Mouse (Mus musculus): ENCODE data around the gene Acaa1b. TPM values are rescaled to one million over a fixed set of nuclear protein-coding genes. Genes with fewer than 3 reads are reported as not detected.

Gene Acaa1b
- polyA plus RNA-seq (2016; fragmentation: Nextera tagmentation; extraction: Ambion mirVana) = 1.3 and 1.5 TPM in 2 replicates

DNA sequence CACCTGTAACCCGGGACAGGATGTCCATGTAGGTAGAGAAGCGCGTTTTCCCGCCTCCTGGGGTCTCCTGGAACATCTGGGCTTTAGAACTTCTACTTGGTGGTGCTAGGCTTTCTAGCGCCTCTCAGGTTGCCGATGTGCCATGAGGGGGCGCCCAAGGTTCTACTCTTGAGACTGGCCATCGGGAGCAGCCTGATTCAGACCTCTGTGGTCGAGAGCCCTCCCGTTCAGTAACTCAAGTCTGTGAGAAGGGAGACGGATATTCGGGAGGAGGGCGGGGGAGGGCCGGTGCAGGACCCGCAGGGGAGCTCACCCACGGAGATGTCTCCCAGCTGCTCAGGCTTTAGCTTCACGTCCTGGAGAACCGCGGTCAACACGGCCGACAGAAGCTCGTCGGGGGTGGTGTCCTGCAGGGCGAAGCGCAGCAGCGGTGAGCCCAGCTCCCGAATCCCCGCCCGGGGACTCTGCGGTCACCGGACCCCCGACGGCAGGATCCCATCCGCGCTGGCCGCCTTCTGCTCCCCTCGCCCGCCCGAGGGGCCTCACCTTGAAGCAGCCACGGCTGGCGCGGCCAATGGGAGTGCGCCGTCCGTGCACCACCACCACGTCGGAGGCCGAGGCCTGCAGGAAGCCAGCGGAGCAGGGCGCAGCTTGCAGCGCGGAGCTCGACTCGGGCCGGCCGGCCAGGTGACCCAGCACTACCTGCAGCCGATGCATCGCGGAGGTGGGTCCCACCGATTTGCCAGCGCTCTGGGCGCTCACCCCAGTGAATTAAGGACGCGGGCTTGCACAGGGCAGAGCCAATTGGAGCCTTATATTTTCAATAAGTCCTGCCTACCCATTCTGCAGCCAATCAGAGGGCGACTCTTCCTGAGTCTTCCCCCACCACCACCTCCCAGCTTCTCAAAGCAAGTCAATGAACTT, at the start of gene Acaa1b:
Acaa1b (minus strand) TSS at position 816 of the 924 bp plus-strand sequence.
- Histone ChIP-seq H3K36me3 (no peaks in the 10 kb centered on the region), H3K4me1 (replicated peaks) (peaks cover 9% of the 10 kb centered on the region; the same call in 1 of the 2 replicates), H3K4me3 (peak within 1 kb of the TSS; percentile 62), H3K27ac (peak within 1 kb of the TSS; percentile 62), H3K27me3 (ENCODE audit: insufficient read depth, poor library complexity, severe bottlenecking) (peaks cover 32% of the 10 kb centered on the region), H3K9me3 (no peaks in the 10 kb centered on the region)
- DNase-seq (ENCODE audit: low spot score) = peak; percentile 84
- 1% methylated on average over 65 of the region's 65 CpGs for WGBS

DNA sequence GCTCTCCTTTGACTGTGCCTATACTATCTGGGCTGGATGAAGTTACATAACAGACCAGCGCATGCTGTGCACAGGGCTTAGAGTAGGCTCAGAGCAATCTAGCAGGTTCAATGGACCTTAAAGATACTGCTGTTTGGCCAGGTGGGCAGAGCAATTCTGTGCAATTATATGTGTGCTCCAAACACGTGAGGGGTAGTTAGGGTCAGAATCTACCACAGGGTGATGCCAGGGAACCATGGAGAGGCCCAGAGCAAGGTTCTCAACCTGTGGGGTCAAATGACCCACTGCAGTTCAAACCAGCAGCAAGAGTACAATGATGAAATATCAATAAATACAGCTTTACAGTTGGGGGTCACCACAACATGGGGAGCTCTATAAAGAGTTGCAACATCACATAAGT, 49.8 kb upstream of the Acaa1b start:
- no peaks in the 10 kb centered on the region for H3K36me3 ChIP-seq
- no peak for DNase-seq (ENCODE audit: low spot score)
- H3K4me1 ChIP-seq (replicated peaks) = no peaks in the 10 kb centered on the region
- H3K27me3 ChIP-seq (ENCODE audit: insufficient read depth, poor library complexity, severe bottlenecking) = no peaks in the 10 kb centered on the region
- WGBS = 86% methylated on average over 2 of the region's 2 CpGs
- no peak overlapping the region for H3K27ac ChIP-seq
- no peak overlapping the region for H3K4me3 ChIP-seq
- peaks cover 16% of the 10 kb centered on the region for H3K9me3 ChIP-seq

DNA sequence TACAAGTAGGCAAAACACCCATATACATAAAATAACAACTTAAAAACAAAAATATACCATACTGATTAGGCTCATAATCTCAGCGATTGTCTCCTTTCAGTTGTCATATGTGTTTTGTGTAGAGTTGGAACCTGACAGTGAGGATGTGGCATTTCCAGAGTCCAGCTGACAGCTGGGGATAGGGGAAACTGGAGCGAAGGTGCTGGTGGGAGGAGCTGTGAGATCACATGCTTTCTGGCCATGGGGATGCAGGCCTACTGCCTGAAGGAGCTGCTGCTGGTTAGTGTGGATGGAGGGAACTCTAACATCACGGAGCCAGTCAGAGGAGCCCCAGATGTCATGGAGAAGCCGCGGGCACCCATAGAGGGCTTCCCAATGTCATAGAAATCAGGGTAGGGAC, 48.9 kb upstream of the Acaa1b start:
- H3K9me3 ChIP-seq = peaks cover 16% of the 10 kb centered on the region
- 92% methylated on average over 5 of the region's 5 CpGs for WGBS
- no peaks in the 10 kb centered on the region for H3K36me3 ChIP-seq
- DNase-seq (ENCODE audit: low spot score) = no peak
- H3K27ac ChIP-seq = no peak overlapping the region
- no peak overlapping the region for H3K4me3 ChIP-seq
- no peaks in the 10 kb centered on the region for H3K4me1 ChIP-seq (replicated peaks)
- H3K27me3 ChIP-seq (ENCODE audit: insufficient read depth, poor library complexity, severe bottlenecking) = no peaks in the 10 kb centered on the region

DNA sequence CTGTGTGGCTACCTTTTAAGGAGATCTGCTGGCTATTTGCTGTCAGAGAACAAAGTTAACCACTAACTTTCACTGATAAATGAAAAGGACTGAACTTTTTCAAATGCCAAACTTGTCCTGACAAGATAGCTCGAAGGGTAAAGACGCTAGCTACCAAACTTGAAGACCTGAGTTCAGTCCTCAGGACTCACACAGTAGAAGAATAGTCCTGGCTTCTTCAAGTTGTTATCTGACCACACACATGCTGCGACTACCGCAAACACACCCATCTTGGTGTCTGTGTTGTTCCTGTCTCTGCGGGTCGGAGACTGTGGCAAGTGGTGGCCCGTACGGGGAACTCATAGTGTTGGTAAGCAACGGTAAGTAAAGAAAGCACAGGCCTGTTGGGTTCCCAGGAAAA, 46.7 kb upstream of the Acaa1b start:
- Histone ChIP-seq H3K36me3 (no peaks in the 10 kb centered on the region), H3K4me3 (no peak overlapping the region), H3K4me1 (replicated peaks) (no peaks in the 10 kb centered on the region), H3K9me3 (peaks cover 16% of the 10 kb centered on the region), H3K27ac (no peak overlapping the region), H3K27me3 (ENCODE audit: insufficient read depth, poor library complexity, severe bottlenecking) (no peaks in the 10 kb centered on the region)
- DNase-seq (ENCODE audit: low spot score) = no peak
- WGBS = 97% methylated on average over 9 of the region's 9 CpGs

DNA sequence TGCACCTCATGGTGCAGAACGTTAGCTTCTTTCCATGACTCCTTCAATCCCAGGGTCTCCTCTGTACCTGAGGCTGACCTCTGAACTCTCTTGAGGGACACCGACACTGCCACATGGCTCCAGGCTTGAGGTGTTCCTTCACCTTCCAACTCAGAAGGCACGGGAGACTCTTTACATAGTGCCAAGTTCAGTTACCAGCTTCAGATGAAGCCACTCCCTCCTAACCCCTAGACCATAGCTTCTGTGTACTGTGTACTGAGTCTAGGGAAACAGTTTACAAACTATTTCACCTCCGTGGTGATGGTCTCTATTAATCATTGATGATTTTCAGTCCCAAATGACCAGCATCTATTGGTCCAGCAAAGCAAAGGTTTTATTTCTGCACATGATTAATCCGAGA, 44.8 kb upstream of the Acaa1b start:
- no peaks in the 10 kb centered on the region for H3K4me1 ChIP-seq (replicated peaks)

DNA sequence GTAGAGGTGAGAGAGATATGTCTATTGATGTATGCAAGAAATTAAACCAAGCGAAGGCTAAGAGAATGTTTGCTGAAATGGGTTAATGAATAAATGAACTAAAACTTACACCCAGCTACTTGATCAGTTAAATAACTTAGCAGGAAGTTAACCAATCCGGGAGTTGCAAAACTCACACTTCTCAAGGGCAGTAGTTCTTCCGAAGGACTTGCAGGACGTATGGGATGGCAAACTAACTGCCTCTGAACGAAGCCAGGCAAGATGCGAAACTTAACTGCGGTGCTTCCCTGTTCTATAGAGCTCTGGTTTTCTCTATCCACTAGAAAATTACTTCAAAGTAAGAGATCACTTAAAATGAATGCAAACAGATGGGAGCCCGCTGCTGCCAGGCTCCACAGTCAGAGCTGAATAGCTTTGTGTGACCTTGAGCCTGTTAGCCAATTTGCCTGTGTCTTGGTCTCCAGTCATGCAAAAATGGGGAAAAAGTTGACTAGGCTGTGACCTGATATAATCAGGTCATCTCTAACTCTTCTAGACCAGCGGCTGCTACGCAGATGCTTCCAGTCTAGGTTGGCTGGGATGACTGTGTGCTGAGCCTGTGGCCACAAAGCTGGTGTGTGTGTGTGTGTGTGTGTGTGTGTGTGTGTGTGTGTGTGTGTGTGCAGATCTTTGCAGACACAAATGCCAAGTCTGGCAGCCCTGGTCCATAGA, 42.4 kb upstream of the Acaa1b start:
- 89% methylated on average over 10 of the region's 10 CpGs for WGBS
- Histone ChIP-seq H3K4me1 (replicated peaks) (no peaks in the 10 kb centered on the region), H3K9me3 (peaks cover 8% of the 10 kb centered on the region; the same call in 1 of the 2 replicates), H3K27ac (no peak overlapping the region), H3K27me3 (ENCODE audit: insufficient read depth, poor library complexity, severe bottlenecking) (no peaks in the 10 kb centered on the region), H3K36me3 (no peaks in the 10 kb centered on the region), H3K4me3 (no peak overlapping the region)
- DNase-seq (ENCODE audit: low spot score) = no peak

More for the DNA sequence above, 44.8 kb upstream of the Acaa1b start:
- Histone ChIP-seq H3K4me3 (no peak overlapping the region), H3K36me3 (no peaks in the 10 kb centered on the region), H3K27me3 (ENCODE audit: insufficient read depth, poor library complexity, severe bottlenecking) (no peaks in the 10 kb centered on the region), H3K9me3 (peaks cover 16% of the 10 kb centered on the region), H3K27ac (no peak overlapping the region)
- 88% methylated on average over 5 of the region's 5 CpGs for WGBS
- no peak for DNase-seq (ENCODE audit: low spot score)

DNA sequence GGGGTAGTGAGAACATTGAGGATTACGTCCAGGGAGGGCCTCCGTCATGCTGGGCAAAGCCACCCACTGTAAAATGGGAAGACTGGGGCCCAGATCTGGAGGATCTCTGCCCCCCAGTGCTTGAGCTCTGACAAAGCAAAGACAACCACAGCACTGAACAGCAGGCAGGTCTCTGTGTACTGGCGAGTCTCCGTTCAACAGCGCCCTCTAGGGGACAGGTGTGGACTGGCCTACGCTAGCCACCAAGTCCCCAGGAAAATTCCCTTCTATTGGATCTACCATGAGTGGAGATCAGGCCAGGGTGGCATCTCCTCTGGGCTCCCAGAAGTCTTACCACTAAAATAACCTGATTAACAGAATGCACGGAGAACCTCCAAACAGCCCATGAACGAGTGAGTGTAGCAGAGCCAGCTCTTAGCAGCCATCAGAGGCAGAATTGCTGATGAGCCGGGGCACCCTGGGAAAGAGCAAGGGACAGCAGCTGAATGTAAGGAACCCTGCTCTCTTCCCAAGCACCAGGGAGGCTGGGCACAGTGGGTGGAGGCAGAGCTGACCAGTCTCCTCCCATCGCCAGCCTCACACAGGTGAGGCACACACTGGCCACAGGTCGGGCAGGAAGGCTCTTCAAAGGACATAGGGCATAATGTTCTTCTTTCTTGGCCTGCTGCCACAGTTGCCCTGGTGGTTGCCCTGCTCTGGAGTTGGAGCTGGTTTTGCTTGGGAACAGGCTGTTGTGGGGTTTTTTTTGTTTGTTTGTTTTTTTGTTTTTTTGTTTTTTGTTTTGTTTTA, 35.5 kb upstream of the Acaa1b start:
- WGBS = 39% methylated on average over 11 of the region's 11 CpGs
- no peaks in the 10 kb centered on the region for H3K4me1 ChIP-seq (replicated peaks)
- H3K27me3 ChIP-seq (ENCODE audit: insufficient read depth, poor library complexity, severe bottlenecking) = no peaks in the 10 kb centered on the region
- no peaks in the 10 kb centered on the region for H3K9me3 ChIP-seq
- no peaks in the 10 kb centered on the region for H3K36me3 ChIP-seq
- DNase-seq (ENCODE audit: low spot score) = peak; percentile 35
- no peak overlapping the region for H3K4me3 ChIP-seq
- H3K27ac ChIP-seq = no peak overlapping the region

DNA sequence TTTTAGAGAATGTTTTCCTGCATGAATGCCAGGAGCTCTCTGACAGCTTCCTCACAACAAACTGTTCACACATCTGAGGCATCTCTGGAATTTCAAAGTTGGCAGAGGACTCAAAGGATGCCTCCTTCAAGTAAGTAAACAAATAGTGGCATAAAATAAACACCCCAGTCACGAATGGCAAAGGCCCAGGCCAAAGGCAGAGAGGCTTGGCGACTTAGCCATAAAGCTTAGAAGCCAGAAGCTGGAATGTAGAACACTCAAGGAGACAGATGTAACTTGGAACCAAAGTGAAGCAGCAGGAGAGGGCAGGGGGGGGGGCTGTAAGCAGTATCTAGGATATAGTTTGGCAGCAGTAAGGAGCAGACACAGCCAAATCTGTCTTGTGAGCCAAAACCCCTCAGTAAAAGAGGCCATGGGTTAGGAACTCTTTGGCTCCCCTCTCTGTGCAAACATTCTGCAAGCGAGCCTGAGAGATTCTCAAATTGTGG, 24.4 kb upstream of the Acaa1b start:
- Histone ChIP-seq H3K27ac (no peak overlapping the region), H3K4me1 (replicated peaks) (peaks cover 6% of the 10 kb centered on the region; the same call in 1 of the 2 replicates), H3K9me3 (no peaks in the 10 kb centered on the region), H3K36me3 (no peaks in the 10 kb centered on the region), H3K4me3 (no peak overlapping the region), H3K27me3 (ENCODE audit: insufficient read depth, poor library complexity, severe bottlenecking) (no peaks in the 10 kb centered on the region)
- WGBS = 57% methylated on average over 3 of the region's 3 CpGs
- no peak for DNase-seq (ENCODE audit: low spot score)

DNA sequence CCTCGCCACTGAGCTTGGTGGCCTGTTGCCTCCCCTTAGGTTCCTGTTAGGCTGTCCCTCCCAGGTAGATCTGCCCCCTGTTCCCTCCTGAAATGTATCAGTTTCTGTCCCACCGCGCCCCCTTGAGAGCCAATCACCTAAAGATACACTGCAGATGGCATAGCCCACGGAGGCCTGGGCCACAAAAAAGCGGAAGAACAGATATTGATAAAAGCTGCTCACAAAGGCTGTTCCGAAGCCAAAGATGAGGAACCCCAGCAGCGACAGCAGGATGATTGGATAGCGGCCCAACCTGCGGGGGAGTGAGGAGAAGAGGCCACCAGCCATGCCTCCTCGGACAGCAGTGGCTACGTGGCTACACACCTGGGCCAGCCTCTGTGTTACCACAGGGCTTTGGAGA, 22.4 kb upstream of the Acaa1b start:
- Histone ChIP-seq H3K4me1 (replicated peaks) (peaks cover 6% of the 10 kb centered on the region; the same call in 1 of the 2 replicates), H3K36me3 (no peaks in the 10 kb centered on the region), H3K27ac (no peak overlapping the region), H3K27me3 (ENCODE audit: insufficient read depth, poor library complexity, severe bottlenecking) (no peaks in the 10 kb centered on the region), H3K9me3 (no peaks in the 10 kb centered on the region), H3K4me3 (no peak overlapping the region)
- 90% methylated on average over 11 of the region's 11 CpGs for WGBS
- DNase-seq (ENCODE audit: low spot score) = no peak

DNA sequence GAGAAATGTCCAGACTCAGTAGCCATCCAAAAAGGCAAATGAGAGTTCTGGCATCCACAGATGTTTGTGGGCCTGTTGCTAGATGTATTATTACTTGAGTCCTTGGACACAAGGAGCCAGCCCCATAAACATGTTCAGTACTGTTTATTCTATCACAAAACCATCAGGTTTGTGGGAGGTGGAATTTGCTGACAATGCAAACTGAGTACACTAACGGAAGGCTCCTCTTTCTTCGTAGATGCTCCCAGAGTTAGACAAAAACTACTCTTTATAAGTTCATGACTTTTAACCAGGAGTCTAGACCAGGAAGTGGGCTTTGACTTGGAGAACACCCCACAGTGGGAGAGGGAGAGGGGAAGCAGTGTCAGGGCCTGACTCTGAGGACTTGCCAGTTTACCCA, 10.7 kb upstream of the Acaa1b start:
- Histone ChIP-seq H3K9me3 (no peaks in the 10 kb centered on the region), H3K4me1 (replicated peaks) (no peaks in the 10 kb centered on the region), H3K27ac (no peak overlapping the region), H3K36me3 (no peaks in the 10 kb centered on the region), H3K4me3 (no peak overlapping the region), H3K27me3 (ENCODE audit: insufficient read depth, poor library complexity, severe bottlenecking) (no peaks in the 10 kb centered on the region)
- 96% methylated on average over 2 of the region's 2 CpGs for WGBS
- no peak for DNase-seq (ENCODE audit: low spot score)

DNA sequence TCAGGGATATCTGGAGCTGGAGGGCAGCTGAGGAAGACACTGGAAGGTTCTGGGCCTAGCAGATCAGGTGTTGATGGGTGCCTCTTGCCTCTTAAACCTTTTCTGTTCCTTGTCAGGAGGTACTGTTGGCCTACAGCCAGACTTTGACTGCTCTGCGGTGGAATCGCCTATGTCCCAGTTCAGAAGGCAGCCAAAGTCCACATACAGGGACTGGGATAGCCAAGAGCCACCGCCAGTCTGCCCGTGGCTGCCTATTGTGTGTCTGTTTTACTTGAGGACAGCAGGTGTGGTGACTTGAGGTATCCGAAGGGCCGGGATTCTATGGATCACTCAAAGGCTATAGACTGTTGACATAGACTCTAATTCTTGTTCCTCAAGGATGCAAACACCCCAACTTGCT, 8.7 kb upstream of the Acaa1b start:
- H3K9me3 ChIP-seq = no peaks in the 10 kb centered on the region
- no peak overlapping the region for H3K4me3 ChIP-seq
- DNase-seq (ENCODE audit: low spot score) = no peak
- H3K27ac ChIP-seq = no peak overlapping the region
- no peaks in the 10 kb centered on the region for H3K4me1 ChIP-seq (replicated peaks)
- H3K27me3 ChIP-seq (ENCODE audit: insufficient read depth, poor library complexity, severe bottlenecking) = no peaks in the 10 kb centered on the region
- 91% methylated on average over 6 of the region's 6 CpGs for WGBS
- H3K36me3 ChIP-seq = no peaks in the 10 kb centered on the region

DNA sequence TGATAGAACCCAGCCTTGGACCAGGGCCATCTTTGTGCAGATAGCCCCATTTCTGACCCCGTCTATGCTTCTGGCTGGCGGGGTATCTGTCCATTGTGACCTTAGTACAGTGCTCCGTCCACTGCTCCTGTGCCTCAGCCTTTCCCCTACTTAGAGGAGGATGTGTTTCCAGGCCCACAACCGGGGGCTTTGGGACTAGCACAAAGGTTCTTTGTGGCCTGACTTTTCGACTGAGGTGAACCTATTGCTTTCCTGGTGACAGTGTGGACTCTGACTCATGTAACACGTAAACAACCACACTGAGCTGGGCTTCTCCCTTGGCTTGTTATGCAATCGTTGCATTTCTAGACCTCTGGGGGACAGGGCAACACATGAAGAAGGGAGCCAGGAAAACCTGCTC, 7.8 kb upstream of the Acaa1b start:
- Histone ChIP-seq H3K27me3 (ENCODE audit: insufficient read depth, poor library complexity, severe bottlenecking) (no peaks in the 10 kb centered on the region), H3K9me3 (no peaks in the 10 kb centered on the region), H3K4me3 (no peak overlapping the region), H3K27ac (no peak overlapping the region), H3K36me3 (no peaks in the 10 kb centered on the region), H3K4me1 (replicated peaks) (no peaks in the 10 kb centered on the region)
- DNase-seq (ENCODE audit: low spot score) = no peak
- WGBS = 86% methylated on average over 7 of the region's 7 CpGs
